Mouse (Mus musculus) ES-Bruce4 (cell line): ENCODE measurements around the gene Ucma.

Experiments
- CTCF ChIP-seq: IDR thresholded peaks from one replicate; pipeline ENCODE4 v1.8.1; 2011; ENCODE audit warnings: low read depth, low read length
- EP300 ChIP-seq: IDR thresholded peaks from 2 replicates; pipeline ENCODE4 v1.6.1; 2011; ENCODE audit warnings: low read depth, low read length; ENCODE audit not compliant: insufficient read depth
- POLR2A ChIP-seq: IDR thresholded peaks from one replicate; pipeline ENCODE4 v1.8.1; 2011; ENCODE audit warnings: low read length; ENCODE audit not compliant: insufficient read depth

DNA sequence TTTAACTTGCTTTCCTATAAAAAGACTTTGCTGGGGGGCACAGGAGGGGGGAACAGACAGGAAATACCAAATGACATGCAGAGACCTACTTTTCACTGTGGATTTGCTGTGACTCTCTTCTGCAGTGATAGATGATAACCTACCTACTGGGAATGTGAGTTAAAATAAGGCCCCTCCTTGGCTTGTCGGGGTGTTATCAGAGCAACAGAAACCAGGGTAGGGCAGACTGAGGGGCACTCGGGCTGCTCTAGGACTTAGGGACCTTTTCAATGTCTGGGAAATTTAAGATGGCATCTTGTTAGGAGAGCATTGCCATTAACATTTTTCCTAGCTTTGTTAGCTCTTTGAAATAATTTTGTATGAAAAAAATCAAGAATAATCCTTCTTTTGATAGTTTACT is 47.4 kb downstream of the Ucma start:
- TF ChIP-seq EP300: no peak
- no peak for TF ChIP-seq CTCF
- TF ChIP-seq POLR2A: no peak
